Mouse (Mus musculus) inflammation-experienced regulatory T-cells (primary cell): ENCODE results near the gene 4930451I11Rik. TPM values are rescaled to one million over a fixed set of nuclear protein-coding genes. Genes with fewer than 3 reads are reported as not detected.

Source experiments
- polyA plus RNA-seq, 2 experiments: library from polyadenylated mRNA; unstranded; fragments of 100-300 nt; shearing (Covaris generic); gene quantifications; one replicate each; pipeline ENCODE4 v1.2.1; 2017

Gene 4930451I11Rik
- polyA plus RNA-seq: not detected

GRCm38 (mm10) chr7:126831539-126831938 is at the start of gene 4930451I11Rik:
Gene 4930451I11Rik, minus strand, starts transcription at chr7:126831639.

GRCm38 (mm10) chr7:126862147-126862784 is 30.8 kb upstream of the 4930451I11Rik start, which contains the start of gene Ino80e:
Gene Ino80e, minus strand, starts transcription at chr7:126862377.

GRCm38 (mm10) chr7:126861429-126862130 is 30.1 kb upstream of the 4930451I11Rik start, which contains the start of gene Hirip3:
Gene Hirip3, plus strand, starts transcription at chr7:126861972.

GRCm38 (mm10) chr7:126847116-126847420 is 15.6 kb upstream of the 4930451I11Rik start, which contains the start of gene Doc2a:
Gene Doc2a, plus strand, starts transcription at chr7:126847416.

GRCm38 (mm10) chr7:126797411-126798126 is 33.9 kb downstream of the 4930451I11Rik start, which contains the start of gene Fam57b:
Gene Fam57b, plus strand, starts transcription at chr7:126797668.

GRCm38 (mm10) chr7:126791851-126792720 is 39.4 kb downstream of the 4930451I11Rik start, which contains the start of gene Ppp4c:
Gene Ppp4c, minus strand, starts transcription at chr7:126792496.

GRCm38 (mm10) chr7:126780971-126781635 is 50.3 kb downstream of the 4930451I11Rik start, which contains the start of gene Tbx6:
Gene Tbx6, plus strand, starts transcription at chr7:126781483.

Other genes with a start within 250 kb of the 4930451I11Rik start
- 1 to 10 TPM; 3.1 to 5.4 TPM for gene Apobr, start 246.7 kb downstream of the 4930451I11Rik start, polyA plus RNA-seq
- gene Cln3, start 245.8 kb downstream of the 4930451I11Rik start, polyA plus RNA-seq: 100 to 1,000 TPM in 1 of 2 experiments, 10 to 100 TPM in 1; 81.6 to 107 TPM
- under 1 TPM in 1 of 2 experiments, not detected in 1; 0.42 TPM for gene Il27, start 236.7 kb downstream of the 4930451I11Rik start, polyA plus RNA-seq
- 10 to 100 TPM in 1 of 2 experiments, 1 to 10 TPM in 1; 6.0 to 12.8 TPM for gene Nupr1, start 200.8 kb downstream of the 4930451I11Rik start, polyA plus RNA-seq
- 100 to 1,000 TPM; 114 to 118 TPM for gene Sgf29, start 182.3 kb downstream of the 4930451I11Rik start, polyA plus RNA-seq
- under 1 TPM; 0.20 to 0.48 TPM for gene Sult1a1, start 155.2 kb downstream of the 4930451I11Rik start, polyA plus RNA-seq
- gene Bola2, start 136.2 kb downstream of the 4930451I11Rik start, polyA plus RNA-seq: 100 to 1,000 TPM; 104 to 113 TPM
- 10 to 100 TPM in 1 of 2 experiments, 1 to 10 TPM in 1; 8.3 to 10.8 TPM for gene Slx1b, start 135.9 kb downstream of the 4930451I11Rik start, polyA plus RNA-seq
- gene Coro1a, start 123.9 kb downstream of the 4930451I11Rik start, polyA plus RNA-seq: 1,000 to 10,000 TPM; 2,830 to 3,089 TPM
- 10 to 100 TPM; 32.8 to 38.7 TPM for gene Mapk3, start 72.0 kb downstream of the 4930451I11Rik start, polyA plus RNA-seq
- gene Gdpd3, start 65.3 kb downstream of the 4930451I11Rik start, polyA plus RNA-seq: 1 to 10 TPM in 1 of 2 experiments, under 1 TPM in 1; 0.89 to 1.3 TPM
- gene Ypel3, start 54.7 kb downstream of the 4930451I11Rik start, polyA plus RNA-seq: 100 to 1,000 TPM; 490 to 573 TPM
- gene Tbx6, start 50.2 kb downstream of the 4930451I11Rik start, polyA plus RNA-seq: 1 to 10 TPM; 4.3 to 6.4 TPM
- 100 to 1,000 TPM; 363 to 467 TPM for gene Ppp4c, start 39.1 kb downstream of the 4930451I11Rik start, polyA plus RNA-seq
- under 1 TPM; 0.16 to 0.97 TPM for gene Fam57b, start 34.0 kb downstream of the 4930451I11Rik start, polyA plus RNA-seq
- not detected for gene Doc2a, start 15.8 kb upstream of the 4930451I11Rik start, polyA plus RNA-seq
- 1 to 10 TPM; 7.9 to 8.7 TPM for gene Hirip3, start 30.3 kb upstream of the 4930451I11Rik start, polyA plus RNA-seq
- gene Ino80e, start 30.7 kb upstream of the 4930451I11Rik start, polyA plus RNA-seq: 10 to 100 TPM; 75.8 to 78.6 TPM
- 10 to 100 TPM; 44.6 to 51.3 TPM for gene Taok2, start 53.1 kb upstream of the 4930451I11Rik start, polyA plus RNA-seq
- 10 to 100 TPM; 39.4 to 53.1 TPM for gene Tmem219, start 91.3 kb upstream of the 4930451I11Rik start, polyA plus RNA-seq
- 10 to 100 TPM; 31.6 to 38.0 TPM for gene Kctd13, start 97.2 kb upstream of the 4930451I11Rik start, polyA plus RNA-seq
- under 1 TPM; 0.19 to 0.69 TPM for gene Asphd1, start 117.9 kb upstream of the 4930451I11Rik start, polyA plus RNA-seq
- gene Sez6l2, start 118.9 kb upstream of the 4930451I11Rik start, polyA plus RNA-seq: 1 to 10 TPM in 1 of 2 experiments, under 1 TPM in 1; 0.74 to 1.0 TPM
- 100 to 1,000 TPM; 248 to 261 TPM for gene Cdipt, start 144.3 kb upstream of the 4930451I11Rik start, polyA plus RNA-seq
- 1 to 10 TPM in 1 of 2 experiments, under 1 TPM in 1; 0.94 to 3.5 TPM for gene Cdiptos, start 144.5 kb upstream of the 4930451I11Rik start, polyA plus RNA-seq
- gene Mvp, start 183.0 kb upstream of the 4930451I11Rik start, polyA plus RNA-seq: 10 to 100 TPM; 49.5 to 51.3 TPM
- gene Pagr1b, start 184.8 kb upstream of the 4930451I11Rik start, polyA plus RNA-seq: 1 to 10 TPM in 1 of 2 experiments, under 1 TPM in 1; 0.71 to 3.4 TPM
- gene Pagr1a, start 185.7 kb upstream of the 4930451I11Rik start, polyA plus RNA-seq: 100 to 1,000 TPM; 140 to 147 TPM
- 10 to 100 TPM; 35.6 to 68.8 TPM for gene Gm42742, start 189.5 kb upstream of the 4930451I11Rik start, polyA plus RNA-seq
- 10 to 100 TPM in 1 of 2 experiments, 1 to 10 TPM in 1; 9.5 to 16.8 TPM for gene Prrt2, start 189.6 kb upstream of the 4930451I11Rik start, polyA plus RNA-seq
- 100 to 1,000 TPM; 152 to 157 TPM for gene Maz, start 195.4 kb upstream of the 4930451I11Rik start, polyA plus RNA-seq
- gene Kif22, start 210.8 kb upstream of the 4930451I11Rik start, polyA plus RNA-seq: 10 to 100 TPM; 10.1 to 11.0 TPM